Mouse (Mus musculus): Measurements from ENCODE around the gene Olfr693. TPM values are rescaled to one million over a fixed set of nuclear protein-coding genes. Genes with fewer than 3 reads are reported as not detected.
"Not testable (repeated sequence)": the region's sequence is repeated elsewhere in the genome, so short reads cannot be mapped to it uniquely, and the experiment has no call there.

The Olfr693 gene
- not detected in 2 replicates for polyA plus RNA-seq (2014; fragmentation: Nextera tagmentation; extraction: Ambion mirVana)

DNA sequence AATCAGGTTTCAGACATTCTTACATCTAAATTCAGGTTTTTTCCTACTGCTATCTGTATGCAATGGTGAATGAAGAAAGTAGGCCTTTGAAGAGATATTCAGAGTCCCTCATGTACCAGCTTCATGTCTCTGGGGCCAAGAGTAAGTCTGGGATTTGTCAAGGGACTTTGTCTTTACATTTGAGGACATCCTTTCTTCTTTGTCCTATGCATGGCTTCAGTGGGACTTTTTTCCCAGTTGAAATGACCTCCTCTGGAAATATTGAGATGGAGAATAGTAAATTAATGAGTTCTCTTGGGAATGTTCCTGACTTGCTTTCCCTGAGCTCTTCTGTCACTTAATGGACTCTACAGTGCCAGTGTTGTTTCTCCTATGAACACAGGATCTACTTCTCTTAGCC, at the start of gene Olfr693:
Gene Olfr693 (minus strand): TSS at position 101 of the 400 bp plus-strand sequence.
- Histone ChIP-seq H3K4me1 (replicated peaks; ENCODE audit: control insufficient read depth, insufficient read depth, low read length) (no peaks in the 10 kb centered on the region), H3K4me2 (no peak within 1 kb of the TSS), H3K36me3 (ENCODE audit: control insufficient read depth, insufficient read depth, low read length) (no peaks in the 10 kb centered on the region), H3K4me3 (ENCODE audit: low read depth, low read length) (no peak within 1 kb of the TSS), H3K9me3 (ENCODE audit: control insufficient read depth, low read length) (no peaks in the 10 kb centered on the region), H3K9ac (ENCODE audit: low read depth, low read length) (no peak within 1 kb of the TSS), H3K27me3 (replicated peaks; ENCODE audit: control insufficient read depth, insufficient read depth, low read length) (no peaks in the 10 kb centered on the region), H3K27ac (ENCODE audit: low read depth, low read length) (no peak within 1 kb of the TSS)
- no peak for DNase-seq (ENCODE audit: low spot score)
- no peak for ATAC-seq (replicated peaks; ENCODE audit: low FRiP score)

DNA sequence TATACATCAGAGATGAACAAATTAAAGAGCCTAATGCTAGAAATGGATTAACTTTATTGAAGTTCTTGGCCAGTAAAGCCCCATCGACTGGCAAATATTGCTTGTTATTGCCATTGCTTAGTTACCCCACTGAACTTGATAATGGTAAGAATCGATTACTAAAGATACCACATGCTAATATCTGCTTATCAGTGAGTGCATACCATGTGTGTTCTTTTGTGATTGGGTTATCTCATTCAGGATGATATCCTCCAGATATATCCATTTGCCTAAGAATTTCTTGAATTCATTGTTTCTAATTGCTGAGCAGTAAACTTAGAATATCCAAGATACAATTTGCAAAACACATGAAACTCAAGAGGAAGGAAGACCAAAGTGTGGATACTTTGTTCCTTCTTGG, 45.3 kb upstream of the Olfr693 start:
- not testable (repeated sequence) for H3K4me1 ChIP-seq (replicated peaks; ENCODE audit: control insufficient read depth, insufficient read depth, low read length); H3K9me3 ChIP-seq (ENCODE audit: control insufficient read depth, low read length); H3K4me2 ChIP-seq; ATAC-seq (replicated peaks; ENCODE audit: low FRiP score); H3K27ac ChIP-seq (ENCODE audit: low read depth, low read length); DNase-seq (ENCODE audit: low spot score); H3K9ac ChIP-seq (ENCODE audit: low read depth, low read length); H3K36me3 ChIP-seq (ENCODE audit: control insufficient read depth, insufficient read depth, low read length); H3K4me3 ChIP-seq (ENCODE audit: low read depth, low read length); H3K27me3 ChIP-seq (replicated peaks; ENCODE audit: control insufficient read depth, insufficient read depth, low read length)
- WGBS = 73% methylated on average over 2 of the region's 2 CpGs

DNA sequence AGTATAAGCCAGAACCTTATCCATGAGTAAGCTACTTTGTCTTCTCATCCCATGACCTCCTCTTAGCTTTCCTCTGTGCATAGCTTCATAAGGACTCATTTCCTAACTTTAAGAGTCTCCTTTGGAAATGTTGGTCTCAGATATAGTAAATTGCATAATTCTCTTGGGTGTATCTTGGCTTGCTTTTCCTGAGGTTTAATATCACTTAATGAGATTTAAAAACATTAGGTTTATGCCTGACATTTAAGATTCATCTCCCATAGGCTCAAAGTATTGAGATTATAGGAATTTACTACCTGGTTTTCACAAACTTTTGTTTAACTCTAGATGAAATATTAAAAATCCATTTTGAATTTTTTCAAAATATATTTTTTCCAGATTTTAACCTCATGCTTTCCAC, 35.9 kb upstream of the Olfr693 start, which contains the start of gene Olfr695:
Gene Olfr695 (minus strand): TSS at position 101 of the 400 bp plus-strand sequence.
- no peak within 1 kb of the TSS for H3K27ac ChIP-seq (ENCODE audit: low read depth, low read length)
- no peaks in the 10 kb centered on the region for H3K36me3 ChIP-seq (ENCODE audit: control insufficient read depth, insufficient read depth, low read length)
- H3K4me1 ChIP-seq (replicated peaks; ENCODE audit: control insufficient read depth, insufficient read depth, low read length) = no peaks in the 10 kb centered on the region
- H3K9me3 ChIP-seq (ENCODE audit: control insufficient read depth, low read length) = no peaks in the 10 kb centered on the region
- H3K27me3 ChIP-seq (replicated peaks; ENCODE audit: control insufficient read depth, insufficient read depth, low read length) = no peaks in the 10 kb centered on the region
- no peak within 1 kb of the TSS for H3K9ac ChIP-seq (ENCODE audit: low read depth, low read length)
- no peak within 1 kb of the TSS for H3K4me2 ChIP-seq
- ATAC-seq (replicated peaks; ENCODE audit: low FRiP score) (no peak), DNase-seq (ENCODE audit: low spot score) (no peak)
- H3K4me3 ChIP-seq (ENCODE audit: low read depth, low read length) = no peak within 1 kb of the TSS

GRCm38 (mm10) chr7:106711463-106711862, 31.1 kb upstream of the Olfr693 start:
- Histone ChIP-seq H3K4me3 (ENCODE audit: low read depth, low read length) (no peak overlapping the region), H3K9me3 (ENCODE audit: control insufficient read depth, low read length) (no peaks in the 10 kb centered on the region), H3K4me2 (no peak overlapping the region), H3K27ac (ENCODE audit: low read depth, low read length) (no peak overlapping the region), H3K4me1 (replicated peaks; ENCODE audit: control insufficient read depth, insufficient read depth, low read length) (no peaks in the 10 kb centered on the region), H3K36me3 (ENCODE audit: control insufficient read depth, insufficient read depth, low read length) (no peaks in the 10 kb centered on the region), H3K27me3 (replicated peaks; ENCODE audit: control insufficient read depth, insufficient read depth, low read length) (no peaks in the 10 kb centered on the region), H3K9ac (ENCODE audit: low read depth, low read length) (no peak overlapping the region)
- no peak for DNase-seq (ENCODE audit: low spot score)
- ATAC-seq (replicated peaks; ENCODE audit: low FRiP score) = no peak
- WGBS = 71% methylated on average over 6 of the region's 6 CpGs

DNA sequence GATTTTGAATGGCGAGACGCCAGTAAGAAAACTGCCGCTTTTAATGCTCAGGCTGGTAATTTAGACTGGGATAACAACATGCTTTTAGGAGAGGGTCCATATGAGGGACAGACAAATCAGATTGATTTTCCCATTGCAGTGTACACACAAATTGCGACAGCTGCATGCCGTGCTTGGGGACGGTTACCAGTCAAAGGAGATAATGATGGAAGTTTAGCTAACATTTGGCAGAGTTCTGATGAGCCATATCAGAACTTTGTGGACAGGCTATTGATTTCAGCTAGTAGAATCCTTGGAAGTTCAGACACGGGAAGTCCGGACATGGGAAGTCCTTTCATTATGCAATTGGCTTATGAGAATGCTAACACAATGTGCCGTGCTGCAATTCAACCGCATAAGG, 27.3 kb upstream of the Olfr693 start:
- ATAC-seq (replicated peaks; ENCODE audit: low FRiP score); H3K27ac ChIP-seq (ENCODE audit: low read depth, low read length); H3K4me1 ChIP-seq (replicated peaks; ENCODE audit: control insufficient read depth, insufficient read depth, low read length); H3K4me3 ChIP-seq (ENCODE audit: low read depth, low read length); H3K27me3 ChIP-seq (replicated peaks; ENCODE audit: control insufficient read depth, insufficient read depth, low read length); H3K36me3 ChIP-seq (ENCODE audit: control insufficient read depth, insufficient read depth, low read length); DNase-seq (ENCODE audit: low spot score); H3K9ac ChIP-seq (ENCODE audit: low read depth, low read length); H3K4me2 ChIP-seq; H3K9me3 ChIP-seq (ENCODE audit: control insufficient read depth, low read length): not testable (repeated sequence)
- WGBS = 84% methylated on average over 10 of the region's 10 CpGs

- ATAC-seq (replicated peaks; ENCODE audit: low FRiP score) = no peak
- H3K4me1 ChIP-seq (replicated peaks; ENCODE audit: control insufficient read depth, insufficient read depth, low read length) = no peaks in the 10 kb centered on the region
- H3K36me3 ChIP-seq (ENCODE audit: control insufficient read depth, insufficient read depth, low read length) = no peaks in the 10 kb centered on the region
- H3K4me2 ChIP-seq = no peak overlapping the region
- no peak for DNase-seq (ENCODE audit: low spot score)
- no peaks in the 10 kb centered on the region for H3K9me3 ChIP-seq (ENCODE audit: control insufficient read depth, low read length)
- 65% methylated on average over 1 of the region's 1 CpGs for WGBS
- H3K9ac ChIP-seq (ENCODE audit: low read depth, low read length) = no peak overlapping the region
- no peaks in the 10 kb centered on the region for H3K27me3 ChIP-seq (replicated peaks; ENCODE audit: control insufficient read depth, insufficient read depth, low read length)
- H3K27ac ChIP-seq (ENCODE audit: low read depth, low read length) = no peak overlapping the region
- H3K4me3 ChIP-seq (ENCODE audit: low read depth, low read length) = no peak overlapping the region
Measured at GRCm38 (mm10) chr7:106696891-106697290, 16.5 kb upstream of the Olfr693 start.

GRCm38 (mm10) chr7:106692976-106693375, 12.6 kb upstream of the Olfr693 start:
- H3K4me3 ChIP-seq (ENCODE audit: low read depth, low read length) = no peak overlapping the region
- H3K9ac ChIP-seq (ENCODE audit: low read depth, low read length) = no peak overlapping the region
- no peak overlapping the region for H3K27ac ChIP-seq (ENCODE audit: low read depth, low read length)
- ATAC-seq (replicated peaks; ENCODE audit: low FRiP score) (no peak), DNase-seq (ENCODE audit: low spot score) (no peak)
- no peak overlapping the region for H3K4me2 ChIP-seq
- no peaks in the 10 kb centered on the region for H3K9me3 ChIP-seq (ENCODE audit: control insufficient read depth, low read length)
- H3K27me3 ChIP-seq (replicated peaks; ENCODE audit: control insufficient read depth, insufficient read depth, low read length) = no peaks in the 10 kb centered on the region
- H3K4me1 ChIP-seq (replicated peaks; ENCODE audit: control insufficient read depth, insufficient read depth, low read length) = no peaks in the 10 kb centered on the region
- 80% methylated on average over 3 of the region's 3 CpGs for WGBS
- H3K36me3 ChIP-seq (ENCODE audit: control insufficient read depth, insufficient read depth, low read length) = no peaks in the 10 kb centered on the region

GRCm38 (mm10) chr7:106691714-106692113, 11.3 kb upstream of the Olfr693 start, which contains the start of gene Olfr694:
Gene Olfr694 (minus strand): TSS chr7:106691814.
- WGBS = 81% methylated on average over 1 of the region's 1 CpGs
- no peak for ATAC-seq (replicated peaks; ENCODE audit: low FRiP score)
- no peak within 1 kb of the TSS for H3K9ac ChIP-seq (ENCODE audit: low read depth, low read length)
- H3K27me3 ChIP-seq (replicated peaks; ENCODE audit: control insufficient read depth, insufficient read depth, low read length) = no peaks in the 10 kb centered on the region
- no peak for DNase-seq (ENCODE audit: low spot score)
- no peak within 1 kb of the TSS for H3K4me2 ChIP-seq
- H3K4me3 ChIP-seq (ENCODE audit: low read depth, low read length) = no peak within 1 kb of the TSS
- H3K36me3 ChIP-seq (ENCODE audit: control insufficient read depth, insufficient read depth, low read length) = no peaks in the 10 kb centered on the region
- no peaks in the 10 kb centered on the region for H3K4me1 ChIP-seq (replicated peaks; ENCODE audit: control insufficient read depth, insufficient read depth, low read length)
- no peaks in the 10 kb centered on the region for H3K9me3 ChIP-seq (ENCODE audit: control insufficient read depth, low read length)
- H3K27ac ChIP-seq (ENCODE audit: low read depth, low read length) = no peak within 1 kb of the TSS

- H3K36me3 ChIP-seq (ENCODE audit: control insufficient read depth, insufficient read depth, low read length) = no peaks in the 10 kb centered on the region
- H3K4me1 ChIP-seq (replicated peaks; ENCODE audit: control insufficient read depth, insufficient read depth, low read length) = no peaks in the 10 kb centered on the region
- H3K4me3 ChIP-seq (ENCODE audit: low read depth, low read length) = no peak overlapping the region
- no peak overlapping the region for H3K27ac ChIP-seq (ENCODE audit: low read depth, low read length)
- DNase-seq (ENCODE audit: low spot score) (no peak), ATAC-seq (replicated peaks; ENCODE audit: low FRiP score) (no peak)
- no peaks in the 10 kb centered on the region for H3K27me3 ChIP-seq (replicated peaks; ENCODE audit: control insufficient read depth, insufficient read depth, low read length)
- no peak overlapping the region for H3K4me2 ChIP-seq
- 82% methylated on average over 2 of the region's 2 CpGs for WGBS
- H3K9ac ChIP-seq (ENCODE audit: low read depth, low read length) = no peak overlapping the region
- H3K9me3 ChIP-seq (ENCODE audit: control insufficient read depth, low read length) = no peaks in the 10 kb centered on the region
Measured at GRCm38 (mm10) chr7:106685382-106685781, 5.0 kb upstream of the Olfr693 start.

Measured in liver, embryonic 11.5 days (tissue).